Mouse (Mus musculus): ENCODE measurements at regions not wholly inside any gene's neighbourhood (a gene's known extent, or its start where the extent isn't known, plus 50 kb on each side); places are given as distances from the start of the nearest gene placed in this dataset.

- in situ Hi-C loops (cut with MboI, MseI): no loop called here
These were observed 728.0 kb upstream of the Cited2 start for GRCm38 (mm10) chr10:16995010-16995409.

- in situ Hi-C loops (cut with MboI, MseI): no loop called here
These were observed 726.1 kb upstream of the Cited2 start for GRCm38 (mm10) chr10:16996820-16997466.

- in situ Hi-C loops (cut with MboI, MseI): no loop called here
These were observed 721.7 kb upstream of the Cited2 start for GRCm38 (mm10) chr10:17001320-17001719.

- in situ Hi-C loops (cut with MboI, MseI): no loop called here
These were observed 719.7 kb upstream of the Cited2 start for GRCm38 (mm10) chr10:17003123-17003849.

GRCm38 (mm10) chr10:17008683-17009082, 714.3 kb upstream of the Cited2 start:
- in situ Hi-C loops (cut with MboI, MseI): no loop called here

- in situ Hi-C loops (cut with MboI, MseI): no loop called here
These were observed 713.0 kb upstream of the Cited2 start for GRCm38 (mm10) chr10:17010047-17010446.

GRCm38 (mm10) chr10:17011876-17012275, 711.1 kb upstream of the Cited2 start:
- in situ Hi-C loops (cut with MboI, MseI): no loop called here

GRCm38 (mm10) chr10:17012541-17012975, 710.5 kb upstream of the Cited2 start:
- in situ Hi-C loops (cut with MboI, MseI): no loop called here

- in situ Hi-C loops (cut with MboI, MseI): no loop called here
These were observed 708.2 kb upstream of the Cited2 start for GRCm38 (mm10) chr10:17014826-17015225.

- in situ Hi-C loops (cut with MboI, MseI): no loop called here
These were observed 706.2 kb upstream of the Cited2 start for GRCm38 (mm10) chr10:17016854-17017253.

GRCm38 (mm10) chr10:17022216-17023158, 700.5 kb upstream of the Cited2 start:
- in situ Hi-C loops (cut with MboI, MseI): no loop called here

- in situ Hi-C loops (cut with MboI, MseI): no loop called here
These were observed 699.3 kb upstream of the Cited2 start for GRCm38 (mm10) chr10:17023571-17024293.

GRCm38 (mm10) chr10:17024294-17024665, 698.7 kb upstream of the Cited2 start:
- in situ Hi-C loops (cut with MboI, MseI): no loop called here

GRCm38 (mm10) chr10:17034892-17035775, 687.9 kb upstream of the Cited2 start:
- in situ Hi-C loops (cut with MboI, MseI): no loop called here

- in situ Hi-C loops (cut with MboI, MseI): no loop called here
These were observed 684.6 kb upstream of the Cited2 start for GRCm38 (mm10) chr10:17038259-17039043.

GRCm38 (mm10) chr10:17042090-17042489, 680.9 kb upstream of the Cited2 start:
- in situ Hi-C loops (cut with MboI, MseI): loop anchor here (5.0 kb wide), 2 partner anchors 490 to 1175 kb away; no protein-coding TSS in a partner anchor

- in situ Hi-C loops (cut with MboI, MseI): loop anchor here (5.0 kb wide), 2 partner anchors 489 to 1176 kb away; no protein-coding TSS in a partner anchor
These were observed 680.0 kb upstream of the Cited2 start for GRCm38 (mm10) chr10:17042973-17043372.

GRCm38 (mm10) chr10:17046765-17047164, 676.3 kb upstream of the Cited2 start:
- in situ Hi-C loops (cut with MboI, MseI): no loop called here

- in situ Hi-C loops (cut with MboI, MseI): no loop called here
These were observed 650.1 kb upstream of the Cited2 start for GRCm38 (mm10) chr10:17072906-17073305.

All from T-helper 17 cell (primary cell).